Mouse (Mus musculus) neural tube, embryonic 15.5 days (tissue): ENCODE data around the gene Trip10. TPM values are rescaled to one million over a fixed set of nuclear protein-coding genes. Genes with fewer than 3 reads are reported as not detected.

Source experiments
- ATAC-seq: fragments of 200-750 bp; cut with Nextera tagmentation; 2 replicates; pipeline ENCODE4 v1.8.0; 2017; ENCODE audit warnings: mild to moderate bottlenecking, moderate TSS enrichment, moderate library complexity; ENCODE audit not compliant: low FRiP score
- H3K27ac ChIP-seq: fragments of 300-500 bp; sonication (generic); replicated peaks from 2 replicates; pipeline ENCODE4 v1.5.1; 2015; ENCODE audit warnings: mild to moderate bottlenecking, inconsistent platforms
- H3K27me3 ChIP-seq: fragments of 300-500 bp; sonication (generic); replicated peaks from 2 replicates; pipeline ENCODE4 v1.6.1; 2015; ENCODE audit warnings: inconsistent platforms
- H3K36me3 ChIP-seq: fragments of 300-500 bp; sonication (generic); 2 replicates; pipeline ENCODE4 v1.6.1; 2015; ENCODE audit warnings: inconsistent platforms
- H3K4me1 ChIP-seq: fragments of 300-500 bp; sonication (generic); 2 replicates; pipeline ENCODE4 v1.6.1; 2015; ENCODE audit warnings: inconsistent platforms
- H3K4me2 ChIP-seq: fragments of 300-500 bp; sonication (generic); 2 replicates; pipeline ENCODE4 v1.6.1; 2015; ENCODE audit warnings: inconsistent platforms, mild to moderate bottlenecking, moderate library complexity
- H3K4me3 ChIP-seq: fragments of 300-500 bp; sonication (generic); replicated peaks from 2 replicates; pipeline ENCODE4 v1.5.1; 2015; ENCODE audit warnings: mild to moderate bottlenecking, inconsistent platforms
- H3K9ac ChIP-seq: fragments of 300-500 bp; sonication (generic); replicated peaks from 2 replicates; pipeline ENCODE4 v1.6.1; 2015; ENCODE audit warnings: mild to moderate bottlenecking, inconsistent platforms
- H3K9me3 ChIP-seq: fragments of 300-500 bp; sonication (generic); replicated peaks from 2 replicates; pipeline ENCODE4 v1.6.1; 2016; ENCODE audit warnings: inconsistent platforms
- WGBS: fragments of 180-500 bp; shearing (Covaris S2); methylation state at CpG from one replicate; pipeline ENCODE4 v1.1.7; 2015; ENCODE audit warnings: mixed read lengths; 5-methylcytosine and 5-hydroxymethylcytosine counted together
- polyA plus RNA-seq: library from polyadenylated mRNA; unstranded; fragments of >200 nt; fragmentation: Nextera tagmentation; extraction: Ambion mirVana; gene quantifications from 2 replicates; pipeline ENCODE4 v1.2.1, GENCODE M21; 2015

The Trip10 gene
- polyA plus RNA-seq, 1 experiment from 2014 or later = 9.3 TPM

GRCm38 (mm10) chr17:57256921-57257485, 7.7 kb downstream of the Trip10 start:
- H3K4me1 ChIP-seq = no peaks in the 10 kb centered on the region
- no peak overlapping the region for H3K4me3 ChIP-seq
- no peak overlapping the region for H3K27ac ChIP-seq
- no peak overlapping the region for H3K4me2 ChIP-seq
- H3K9me3 ChIP-seq = no peaks in the 10 kb centered on the region
- H3K27me3 ChIP-seq = no peaks in the 10 kb centered on the region
- no peak for ATAC-seq
- no peaks in the 10 kb centered on the region; the same call in 1 of the 2 replicates for H3K36me3 ChIP-seq
- H3K9ac ChIP-seq = no peak overlapping the region
- WGBS = 98% methylated on average over 22 of the region's 22 CpGs

- Histone ChIP-seq H3K9me3 (no peaks in the 10 kb centered on the region), H3K36me3 (no peaks in the 10 kb centered on the region; the same call in 1 of the 2 replicates), H3K4me2 (no peak overlapping the region), H3K9ac (no peak overlapping the region), H3K27me3 (no peaks in the 10 kb centered on the region), H3K4me1 (no peaks in the 10 kb centered on the region), H3K4me3 (no peak overlapping the region), H3K27ac (no peak overlapping the region)
- ATAC-seq = no peak
- WGBS = 96% methylated on average over 3 of the region's 3 CpGs
These were observed 8.9 kb downstream of the Trip10 start for GRCm38 (mm10) chr17:57258191-57258590.

GRCm38 (mm10) chr17:57259742-57260141, 10.5 kb downstream of the Trip10 start:
- H3K9me3 ChIP-seq = no peaks in the 10 kb centered on the region
- ATAC-seq = no peak

GRCm38 (mm10) chr17:57260351-57260750, 11.1 kb downstream of the Trip10 start:
- no peaks in the 10 kb centered on the region for H3K27me3 ChIP-seq
- H3K4me1 ChIP-seq = no peaks in the 10 kb centered on the region
- 93% methylated on average over 9 of the region's 9 CpGs for WGBS
- ATAC-seq = no peak
- no peak overlapping the region for H3K4me3 ChIP-seq
- H3K9me3 ChIP-seq = no peaks in the 10 kb centered on the region
- H3K36me3 ChIP-seq = no peaks in the 10 kb centered on the region
- H3K27ac ChIP-seq = no peak overlapping the region
- H3K4me2 ChIP-seq = no peak overlapping the region
- H3K9ac ChIP-seq = no peak overlapping the region

More at GRCm38 (mm10) chr17:57259742-57260141, 10.5 kb downstream of the Trip10 start:
- no peak overlapping the region for H3K4me3 ChIP-seq
- no peak overlapping the region for H3K9ac ChIP-seq
- no peaks in the 10 kb centered on the region for H3K4me1 ChIP-seq
- no peaks in the 10 kb centered on the region for H3K27me3 ChIP-seq
- 87% methylated on average over 8 of the region's 8 CpGs for WGBS
- H3K4me2 ChIP-seq = no peak overlapping the region
- no peak overlapping the region for H3K27ac ChIP-seq
- H3K36me3 ChIP-seq = no peaks in the 10 kb centered on the region; the same call in 1 of the 2 replicates

GRCm38 (mm10) chr17:57261286-57261685, 12.0 kb downstream of the Trip10 start:
- 100% methylated on average over 4 of the region's 4 CpGs for WGBS
- ATAC-seq = no peak
- Histone ChIP-seq H3K27me3 (no peaks in the 10 kb centered on the region), H3K36me3 (no peaks in the 10 kb centered on the region), H3K9ac (no peak overlapping the region), H3K4me1 (no peaks in the 10 kb centered on the region), H3K4me2 (no peak overlapping the region), H3K4me3 (no peak overlapping the region), H3K9me3 (no peaks in the 10 kb centered on the region), H3K27ac (no peak overlapping the region)

- H3K4me3 ChIP-seq = no peak overlapping the region
- H3K27ac ChIP-seq = no peak overlapping the region
- H3K4me1 ChIP-seq = no peaks in the 10 kb centered on the region
- ATAC-seq = no peak
- H3K9me3 ChIP-seq = no peaks in the 10 kb centered on the region
- H3K9ac ChIP-seq = no peak overlapping the region
- no peak overlapping the region for H3K4me2 ChIP-seq
- 55% methylated on average over 1 of the region's 1 CpGs for WGBS
- H3K27me3 ChIP-seq = no peaks in the 10 kb centered on the region
- H3K36me3 ChIP-seq = no peaks in the 10 kb centered on the region
These were observed 12.5 kb downstream of the Trip10 start for GRCm38 (mm10) chr17:57261796-57262195.

- no peak for ATAC-seq
- Histone ChIP-seq H3K4me2 (no peak overlapping the region), H3K27me3 (no peaks in the 10 kb centered on the region), H3K27ac (no peak overlapping the region), H3K36me3 (no peaks in the 10 kb centered on the region), H3K4me3 (no peak overlapping the region), H3K9me3 (no peaks in the 10 kb centered on the region), H3K9ac (no peak overlapping the region), H3K4me1 (no peaks in the 10 kb centered on the region)
- 93% methylated on average over 17 of the region's 17 CpGs for WGBS
These were observed 13.8 kb downstream of the Trip10 start for GRCm38 (mm10) chr17:57262901-57263550.

- H3K4me1 ChIP-seq = no peaks in the 10 kb centered on the region
- H3K27ac ChIP-seq = no peak overlapping the region
- no peak overlapping the region for H3K4me3 ChIP-seq
- no peak for ATAC-seq
- H3K9me3 ChIP-seq = no peaks in the 10 kb centered on the region
- 84% methylated on average over 2 of the region's 2 CpGs for WGBS
- H3K36me3 ChIP-seq = no peaks in the 10 kb centered on the region
- H3K4me2 ChIP-seq = no peak overlapping the region
- no peak overlapping the region for H3K9ac ChIP-seq
- H3K27me3 ChIP-seq = no peaks in the 10 kb centered on the region
These were observed 14.9 kb downstream of the Trip10 start for GRCm38 (mm10) chr17:57264164-57264563.

GRCm38 (mm10) chr17:57264972-57265945, 16.0 kb downstream of the Trip10 start:
- Histone ChIP-seq H3K4me3 (no peak overlapping the region), H3K36me3 (no peaks in the 10 kb centered on the region), H3K27me3 (no peaks in the 10 kb centered on the region), H3K9me3 (no peaks in the 10 kb centered on the region), H3K4me1 (no peaks in the 10 kb centered on the region), H3K4me2 (no peak overlapping the region), H3K27ac (no peak overlapping the region), H3K9ac (no peak overlapping the region)
- ATAC-seq = no peak
- WGBS = 32% methylated on average over 22 of the region's 22 CpGs

- Histone ChIP-seq H3K27me3 (peaks cover 12% of the 10 kb centered on the region; the same call in 1 of the 2 replicates), H3K27ac (no peak overlapping the region), H3K9me3 (no peaks in the 10 kb centered on the region), H3K4me3 (no peak overlapping the region), H3K36me3 (no peaks in the 10 kb centered on the region), H3K4me1 (no peaks in the 10 kb centered on the region), H3K9ac (no peak overlapping the region), H3K4me2 (no peak overlapping the region)
- WGBS = 95% methylated on average over 6 of the region's 6 CpGs
- no peak for ATAC-seq
These were observed 18.4 kb downstream of the Trip10 start for GRCm38 (mm10) chr17:57267556-57268126.

- H3K36me3 ChIP-seq = no peaks in the 10 kb centered on the region
- H3K27ac ChIP-seq = no peak overlapping the region
- H3K9me3 ChIP-seq = no peaks in the 10 kb centered on the region
- WGBS = 63% methylated on average over 9 of the region's 9 CpGs
- no peak for ATAC-seq
- H3K9ac ChIP-seq = no peak overlapping the region
- no peak overlapping the region for H3K4me3 ChIP-seq
- H3K27me3 ChIP-seq = peaks cover 40% of the 10 kb centered on the region
- peaks cover 18% of the 10 kb centered on the region for H3K4me1 ChIP-seq
- no peak overlapping the region for H3K4me2 ChIP-seq
These were observed 22.0 kb downstream of the Trip10 start for GRCm38 (mm10) chr17:57271301-57271700.
